Mouse (Mus musculus) spleen, postnatal 10 days (tissue): ENCODE measurements around the gene Tmem62.
A peak's percentile ranks its signal among the peaks of the same experiment; 100 is the strongest.
"Not testable (repeated sequence)": the region's sequence is repeated elsewhere in the genome, so short reads cannot be mapped to it uniquely, and the experiment has no call there.

Source experiments
- DNase-seq, 2 experiments: peaks; one replicate each; pipeline ENCODE4 v3.0.0; 2021 to 2022; ENCODE audit warnings: low spot score in 2 of 2

Tmem62 gene

DNA sequence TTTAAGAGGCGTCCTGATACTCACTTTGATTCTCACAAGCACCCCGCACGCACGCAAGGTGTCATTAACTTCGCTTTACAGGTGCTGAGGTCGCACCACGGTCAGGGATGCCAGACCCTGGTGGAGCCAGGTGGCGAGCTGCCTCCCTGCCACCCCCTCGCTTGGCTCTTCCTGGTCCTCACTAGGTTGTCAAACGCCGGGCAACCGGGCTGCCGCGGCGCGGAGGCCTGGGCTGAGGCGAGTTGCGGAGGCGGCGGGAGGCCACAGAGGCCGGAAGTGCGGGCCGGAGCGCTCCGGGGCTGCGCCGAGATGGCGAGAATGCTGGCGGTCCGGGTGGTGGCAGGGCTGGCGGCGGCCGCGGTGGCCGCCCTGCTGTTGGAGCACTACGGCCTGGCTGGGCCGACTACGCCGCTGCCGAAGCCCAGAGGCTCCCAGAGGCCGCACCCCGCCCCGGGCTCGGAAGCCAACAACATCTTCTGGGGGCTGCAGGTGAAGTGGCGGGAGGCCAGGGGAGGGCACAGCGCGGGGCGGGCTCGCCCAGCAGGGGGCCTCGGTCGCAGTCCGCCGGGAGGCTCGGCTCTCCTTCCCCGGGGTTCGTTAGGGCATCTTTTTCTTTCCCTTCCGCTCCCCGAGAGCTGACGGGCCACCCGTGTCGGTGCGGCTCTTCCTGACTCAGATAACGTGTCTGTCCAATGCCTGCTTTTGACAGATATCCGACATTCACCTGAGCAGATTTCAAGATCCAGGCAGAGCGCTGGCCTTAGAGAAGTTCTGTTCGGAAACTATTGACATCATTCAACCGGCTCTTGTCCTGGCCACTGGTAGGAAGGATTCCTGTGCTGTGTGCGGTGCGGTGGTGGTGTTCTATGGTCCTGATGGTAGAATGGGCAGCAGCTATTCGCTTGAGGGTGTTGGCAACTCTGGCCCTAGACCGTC, at the start of gene Tmem62:
Tmem62 (plus strand) TSS at position 28 of the 936 bp plus-strand sequence.
- DNase-seq = peak; percentile 82 to 87

- no peak for DNase-seq
Measured at GRCm38 (mm10) chr2:120933038-120933437, 43.8 kb upstream of the Tmem62 start.

- DNase-seq = no peak
Measured at GRCm38 (mm10) chr2:120951208-120951607, 25.6 kb upstream of the Tmem62 start.

DNA sequence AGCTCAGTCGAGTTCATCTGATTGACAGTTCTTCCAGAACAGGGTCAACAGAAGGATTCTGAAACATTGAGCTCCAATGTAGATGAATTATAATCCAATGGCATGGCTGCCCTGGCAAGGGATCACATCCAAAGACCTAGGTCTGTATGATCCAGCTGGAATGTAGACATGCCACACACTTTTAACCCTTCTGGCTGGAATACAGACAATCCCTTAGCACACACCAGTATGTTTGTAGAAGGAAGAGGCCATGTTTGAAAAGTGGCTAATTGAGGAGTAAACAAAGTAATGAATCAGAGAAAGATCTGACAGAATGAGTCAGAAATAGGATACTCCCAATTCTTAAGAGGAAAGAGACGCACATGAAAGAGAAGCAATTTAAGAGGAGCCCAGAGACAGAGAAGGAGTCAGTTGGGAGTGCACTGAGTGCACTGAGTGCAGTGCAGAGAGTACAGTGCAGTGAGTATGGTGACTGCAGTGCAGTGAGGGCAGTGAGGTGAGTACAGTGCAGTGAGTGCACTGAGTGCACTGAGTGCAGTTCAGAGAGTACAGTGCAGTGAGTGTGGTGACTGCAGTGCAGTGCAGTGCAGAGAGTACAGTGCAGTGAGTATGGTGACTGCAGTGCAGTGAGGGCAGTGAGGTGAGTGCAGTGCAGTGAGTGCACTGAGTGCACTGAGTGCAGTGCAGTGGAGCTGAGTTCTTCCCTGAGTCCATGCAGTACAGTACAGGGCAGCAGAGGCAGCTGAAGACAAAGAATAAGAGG, 24.5 kb upstream of the Tmem62 start:
- DNase-seq = no peak

DNA sequence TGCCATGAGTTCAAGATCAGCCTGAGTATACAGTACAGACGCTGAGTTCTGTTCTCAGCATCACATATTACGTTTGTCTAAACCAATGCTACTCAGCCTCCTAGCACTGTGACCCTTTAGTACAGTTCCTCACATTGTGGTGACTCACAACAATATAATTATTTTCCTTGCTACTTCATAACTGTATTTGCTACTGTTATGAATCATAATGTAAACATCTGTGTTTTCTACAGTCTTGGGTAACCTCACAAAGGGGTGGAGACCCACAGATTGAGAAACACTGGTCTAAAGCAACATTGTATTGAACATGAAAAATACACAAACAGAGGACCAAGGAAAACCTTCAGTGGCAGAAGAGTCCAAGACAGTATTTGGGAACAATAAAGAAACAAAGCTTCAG, 17.5 kb upstream of the Tmem62 start:
- no peak for DNase-seq

DNA sequence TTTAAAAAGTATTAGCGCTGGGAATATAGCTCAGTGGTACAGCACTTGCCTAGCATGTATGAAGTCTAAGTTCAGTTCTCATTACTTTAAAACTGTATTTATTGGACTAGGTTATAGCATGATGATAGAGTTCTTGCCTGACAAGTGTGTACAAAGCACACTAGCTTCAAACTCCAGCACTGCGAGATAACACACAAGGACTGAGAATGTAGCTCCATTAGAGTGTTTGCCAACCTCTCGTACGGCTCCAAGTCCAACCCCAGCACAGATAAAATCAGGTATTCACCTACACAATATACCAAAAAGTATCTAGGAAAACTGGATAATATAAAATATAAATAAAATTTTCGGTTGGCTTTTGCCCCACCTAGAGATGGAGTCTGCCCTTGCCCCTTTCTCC, 17.0 kb upstream of the Tmem62 start:
- no peak for DNase-seq

GRCm38 (mm10) chr2:120960261-120960660, 16.6 kb upstream of the Tmem62 start:
- no peak for DNase-seq

DNA sequence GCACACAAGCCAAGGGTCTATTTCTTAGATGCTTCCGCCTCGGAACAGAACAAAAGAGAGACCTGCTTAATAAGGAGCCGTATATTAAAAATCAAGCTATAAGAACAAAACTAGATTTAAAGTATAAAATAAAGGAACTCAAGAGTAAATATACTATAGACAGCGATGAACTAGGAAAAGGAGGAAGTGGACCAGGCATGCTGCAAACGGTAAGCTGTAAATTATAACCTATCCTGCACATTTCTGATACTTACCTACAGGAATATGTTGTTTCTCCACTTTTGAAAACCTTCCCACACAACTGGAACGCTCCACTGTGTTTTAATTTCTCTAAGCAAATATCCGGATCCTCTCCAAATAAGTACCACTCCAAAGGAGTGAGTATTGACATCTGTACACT, 13.7 kb upstream of the Tmem62 start:
- no peak for DNase-seq

GRCm38 (mm10) chr2:120965486-120965885, 11.3 kb upstream of the Tmem62 start:
- DNase-seq = no peak

DNA sequence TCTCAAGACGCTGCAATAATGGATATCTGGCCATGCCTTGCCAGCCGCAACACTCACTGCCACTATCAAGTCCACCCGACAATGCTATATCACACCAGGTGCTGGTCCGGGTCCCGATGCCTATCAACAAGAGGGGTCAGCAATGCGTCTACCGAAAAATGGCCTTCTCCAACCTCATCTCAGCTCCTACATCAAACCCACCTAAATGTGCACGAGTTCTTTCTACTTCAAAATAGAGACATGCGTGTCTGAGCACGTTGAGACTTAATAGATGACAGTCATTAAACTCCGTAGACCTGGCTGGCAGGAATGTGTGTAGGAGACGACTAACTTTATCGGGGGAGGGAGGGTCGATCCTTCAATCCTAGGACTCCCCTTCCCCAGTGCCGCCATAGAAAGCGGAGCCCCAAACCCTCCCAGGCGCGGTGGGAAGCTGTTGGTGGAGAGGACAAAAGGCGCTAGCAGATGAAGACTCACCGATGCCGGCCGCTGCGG, 6.7 kb upstream of the Tmem62 start:
- peak; percentile 39 to 55 for DNase-seq

GRCm38 (mm10) chr2:120970559-120971080, 6.2 kb upstream of the Tmem62 start, which contains the start of gene Ubr1:
TSS of gene Ubr1 (minus strand) at chr2:120970715.
- DNase-seq = peak; percentile 84 to 92

- no peak for DNase-seq
Measured at GRCm38 (mm10) chr2:120971766-120972165, 5.1 kb upstream of the Tmem62 start.

DNA sequence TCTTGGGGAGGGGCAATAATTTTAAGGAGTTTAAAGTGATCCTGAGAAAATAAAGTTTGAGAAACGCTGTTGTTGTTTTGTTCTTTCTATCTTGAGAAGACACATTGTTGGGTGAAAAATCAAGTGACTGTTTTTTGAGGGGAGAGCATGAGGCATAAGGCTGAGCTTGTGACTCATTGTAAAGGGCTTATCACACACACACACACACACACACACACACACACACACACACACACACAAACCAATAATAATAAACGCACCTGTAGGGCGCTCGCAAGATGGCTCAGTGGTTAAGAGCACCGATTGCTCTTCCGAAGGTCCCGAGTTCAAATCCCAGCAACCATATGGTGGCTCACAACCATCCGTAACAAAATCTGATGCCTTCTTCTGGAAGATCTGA, 4.6 kb upstream of the Tmem62 start:
- not testable (repeated sequence) for DNase-seq

DNA sequence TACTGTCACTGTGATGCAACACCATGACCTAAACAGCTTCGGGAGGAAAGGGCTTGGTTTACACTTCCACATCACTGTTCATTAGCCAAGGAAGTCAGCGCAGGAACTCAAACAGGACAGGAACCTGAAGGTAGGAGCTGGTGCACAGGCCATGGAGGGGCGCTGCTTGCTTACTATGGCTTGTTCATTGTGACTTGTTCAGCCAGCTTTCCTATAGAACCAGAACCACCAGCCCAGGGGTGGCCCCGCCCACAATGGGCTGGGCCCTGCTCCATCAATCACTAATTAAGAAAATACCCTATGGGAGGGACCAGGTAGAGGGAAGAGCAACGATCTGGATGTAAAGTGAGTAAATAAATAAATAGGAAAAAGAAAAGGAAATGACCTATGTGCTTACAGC, 3.9 kb upstream of the Tmem62 start:
- DNase-seq = peak in 1 of 2 experiments; percentile 32

DNA sequence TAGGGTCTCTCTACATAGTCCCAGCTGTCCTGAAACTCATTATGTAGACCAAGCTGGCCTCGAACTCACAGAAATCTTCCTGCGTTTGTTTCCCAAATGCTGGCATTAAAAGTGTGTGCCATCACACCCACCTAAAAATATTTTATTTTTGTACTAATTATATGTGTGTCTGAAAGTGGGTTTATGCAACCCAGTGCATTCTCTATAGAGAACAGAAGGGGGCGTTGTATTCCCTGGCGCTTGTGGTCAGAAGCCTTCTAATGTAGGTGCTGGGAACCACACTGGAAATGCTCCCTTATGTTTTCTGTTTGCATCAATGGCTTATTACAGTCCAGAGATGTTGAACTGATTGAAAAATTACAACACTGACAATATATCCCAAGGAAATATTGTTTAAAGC, 509 bp upstream of the Tmem62 start:
- DNase-seq = peak in 1 of 2 experiments; percentile 39

DNA sequence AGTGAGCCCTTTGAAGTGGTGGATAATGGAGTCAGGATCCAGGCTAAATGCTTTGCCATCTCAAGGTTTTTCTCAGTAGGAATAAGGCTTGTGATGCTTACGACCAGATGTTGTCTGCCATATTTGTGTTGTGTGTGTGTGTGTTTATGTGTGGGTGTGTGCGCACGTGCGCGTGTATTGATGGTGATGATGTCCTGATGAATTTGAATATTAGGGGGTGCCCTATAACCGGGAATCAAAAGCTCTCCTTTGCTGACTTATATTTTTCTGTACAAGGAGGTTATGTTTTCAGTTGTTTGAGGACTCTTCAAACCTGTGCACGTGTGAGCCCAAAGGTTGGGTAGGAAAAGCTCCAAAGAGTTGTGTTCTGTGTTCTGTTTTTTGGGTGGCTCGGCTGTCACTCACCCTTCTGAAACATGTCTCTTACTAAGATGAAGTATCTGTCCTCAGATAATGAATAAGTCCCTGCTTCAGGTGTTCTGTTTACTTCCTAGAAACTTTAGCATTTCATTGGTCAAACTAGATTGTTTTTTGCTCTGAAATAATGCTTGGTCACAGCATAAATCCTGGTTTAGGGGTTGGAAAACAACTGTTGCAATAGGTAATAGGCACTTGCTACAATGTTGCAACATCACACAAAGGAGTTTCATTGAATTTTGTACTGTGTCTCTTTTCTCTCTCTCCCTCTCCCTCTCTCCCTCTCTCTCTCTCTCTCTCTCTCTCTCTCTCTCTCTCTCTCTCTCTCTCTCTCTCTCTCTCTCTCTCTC, 1.3 kb downstream of the Tmem62 start:
- DNase-seq = no peak

DNA sequence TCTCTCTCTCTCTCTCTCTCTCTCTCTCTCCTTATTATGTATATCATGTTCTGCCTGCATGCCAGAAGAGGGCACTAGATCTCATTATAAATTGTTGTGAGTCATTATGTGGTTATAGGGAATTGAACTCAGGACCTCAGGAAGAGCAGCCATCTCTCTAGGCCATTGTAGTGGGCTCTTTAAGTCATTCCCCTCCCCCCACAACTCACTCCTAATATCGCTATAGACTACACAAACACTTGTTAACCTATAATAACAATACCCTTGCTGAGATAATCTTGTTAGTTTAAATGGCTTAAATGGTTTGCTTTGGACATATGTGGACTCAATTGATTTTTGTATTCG, 1.8 kb downstream of the Tmem62 start:
- no peak for DNase-seq

DNA sequence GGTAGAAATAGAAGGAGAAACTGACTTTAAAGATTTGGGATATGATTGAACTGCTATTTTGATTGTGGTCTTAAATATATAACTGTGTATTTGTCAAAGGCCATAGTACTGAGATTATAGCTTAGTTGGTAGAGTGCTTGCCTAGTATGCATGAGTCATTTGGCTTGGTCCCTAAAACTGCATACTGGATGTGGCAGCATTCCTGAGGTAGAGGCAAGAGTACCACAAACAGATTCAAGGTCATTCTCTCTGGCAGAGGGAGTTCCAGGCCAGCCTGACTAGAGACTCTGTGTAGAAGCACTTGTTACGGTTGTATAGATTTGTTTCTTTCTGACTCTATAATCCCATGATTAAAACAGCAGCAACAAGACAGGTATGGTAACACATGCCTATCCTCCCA, 3.0 kb downstream of the Tmem62 start:
- no peak for DNase-seq

DNA sequence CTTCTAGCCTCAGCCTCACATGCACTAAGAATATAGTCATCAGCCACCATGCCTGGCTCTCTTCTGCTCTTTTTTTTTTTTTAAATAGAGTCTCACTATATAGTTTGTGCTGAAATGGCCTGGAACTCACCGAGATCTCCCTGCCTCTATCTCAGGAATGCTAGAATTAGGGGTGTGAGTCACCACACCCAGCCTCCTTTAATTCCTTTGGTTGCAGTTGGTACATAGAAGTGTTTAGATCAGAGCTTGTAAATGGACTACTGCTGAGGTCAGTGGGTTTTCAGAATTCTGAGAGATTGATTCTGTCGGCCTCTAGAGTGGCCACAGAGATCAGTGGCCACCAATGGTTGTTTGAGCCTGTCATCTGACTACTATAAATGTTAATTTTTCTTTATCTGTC, 4.0 kb downstream of the Tmem62 start:
- DNase-seq = no peak

- no peak for DNase-seq
Measured at GRCm38 (mm10) chr2:120983611-120984010, 6.8 kb downstream of the Tmem62 start.

DNA sequence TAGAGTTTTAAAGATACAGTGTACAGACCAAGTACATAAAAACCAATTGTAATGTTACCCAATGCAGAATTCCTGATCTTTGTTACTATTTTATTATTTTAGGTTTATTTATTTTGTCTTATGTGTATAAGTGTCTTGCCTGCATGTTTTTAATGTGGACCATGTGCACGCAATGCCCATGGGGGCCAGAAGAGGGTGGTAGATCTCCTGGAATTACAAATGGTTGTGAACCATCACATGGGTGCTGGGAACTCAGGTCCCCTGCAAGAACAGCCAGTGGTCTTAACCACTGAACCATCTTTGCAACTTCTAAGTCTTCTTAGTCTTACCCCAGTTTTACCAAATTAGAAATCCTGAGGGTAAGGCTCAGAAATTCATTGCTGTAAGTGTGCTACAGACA, 8.4 kb downstream of the Tmem62 start:
- DNase-seq = peak in 1 of 2 experiments; percentile 43

DNA sequence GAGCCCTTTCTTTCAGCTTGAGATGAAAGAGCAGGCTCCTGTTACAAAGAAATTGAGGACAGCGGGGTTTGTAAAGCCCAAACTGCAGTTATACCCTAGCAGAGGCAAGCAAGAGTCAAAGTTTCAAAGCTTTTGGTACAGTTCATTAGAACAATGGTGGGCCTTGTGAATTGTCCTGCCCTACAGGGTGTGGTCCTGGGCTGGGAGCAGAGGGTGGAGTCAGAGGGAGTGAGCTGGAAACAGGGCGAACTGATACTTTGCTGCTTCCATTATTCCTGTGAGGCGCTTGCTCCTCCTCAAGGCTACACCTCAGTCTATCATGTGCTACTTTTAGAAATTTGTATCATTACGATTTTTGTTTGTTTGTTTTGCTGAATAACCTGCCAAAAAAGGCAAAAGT, 14.4 kb downstream of the Tmem62 start:
- DNase-seq = no peak
